Mouse (Mus musculus): ENCODE measurements around the gene Gpam.
"Not testable (repeated sequence)": the region's sequence is repeated elsewhere in the genome, so short reads cannot be mapped to it uniquely, and the experiment has no call there.

Gene Gpam

GRCm38 (mm10) chr19:55127072-55127718 lies at the start of gene Gpam:
Gene Gpam (minus strand): TSS chr19:55127238.
- DNase-seq (ENCODE audit: low spot score in 2 of 2), result no peak

DNA sequence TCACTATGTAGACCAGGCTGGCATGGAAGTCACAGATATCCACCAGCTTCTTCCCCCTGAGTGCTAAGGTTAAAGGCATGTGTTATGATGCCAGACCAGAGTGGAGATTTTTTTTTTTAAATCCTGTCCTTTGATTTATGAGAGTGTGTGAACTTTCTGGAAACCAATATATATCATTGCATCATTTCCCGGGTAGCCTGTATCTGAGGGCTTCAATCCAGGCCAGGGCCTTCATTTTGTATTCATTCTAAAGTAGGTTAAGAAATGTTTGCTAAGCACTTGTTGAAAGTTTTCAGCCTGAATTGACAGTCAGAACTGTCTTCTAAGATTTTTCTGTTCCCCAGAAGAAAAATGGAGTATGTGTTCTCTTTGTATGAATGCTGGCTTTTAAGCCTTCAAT lies 44.5 kb upstream of the Gpam start:
- DNase-seq (ENCODE audit: low spot score in 2 of 2), result no peak

GRCm38 (mm10) chr19:55170399-55170798 lies 43.4 kb upstream of the Gpam start:
- DNase-seq (ENCODE audit: low spot score in 2 of 2), result no peak

- not testable (repeated sequence) for DNase-seq (ENCODE audit: low spot score in 2 of 2)
These were observed 42.2 kb upstream of the Gpam start for GRCm38 (mm10) chr19:55169236-55169729.

GRCm38 (mm10) chr19:55168360-55168759 lies 41.3 kb upstream of the Gpam start:
- no peak for DNase-seq (ENCODE audit: low spot score in 2 of 2)

- no peak for DNase-seq (ENCODE audit: low spot score in 2 of 2)
These were observed 40.7 kb upstream of the Gpam start for GRCm38 (mm10) chr19:55167741-55168140.

DNA sequence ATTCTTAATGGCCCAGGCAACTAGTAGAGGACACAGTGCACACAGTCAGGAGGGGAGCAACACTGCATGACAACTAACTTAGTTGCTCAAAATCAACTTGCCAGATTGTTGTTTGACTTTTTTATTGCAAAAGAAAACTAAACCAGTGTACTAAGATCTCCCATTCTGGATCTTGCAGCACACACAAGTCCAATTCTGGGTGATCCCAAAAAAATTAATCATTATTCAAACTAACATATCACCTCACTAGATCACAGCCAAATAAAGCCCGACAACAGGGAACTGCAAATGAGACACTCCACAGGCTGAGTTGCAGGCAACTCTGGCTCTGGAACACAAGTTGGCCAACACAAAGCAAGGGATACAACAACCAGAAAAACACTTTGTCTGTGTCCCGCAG lies 39.7 kb upstream of the Gpam start:
- DNase-seq (ENCODE audit: low spot score in 2 of 2), result no peak

DNA sequence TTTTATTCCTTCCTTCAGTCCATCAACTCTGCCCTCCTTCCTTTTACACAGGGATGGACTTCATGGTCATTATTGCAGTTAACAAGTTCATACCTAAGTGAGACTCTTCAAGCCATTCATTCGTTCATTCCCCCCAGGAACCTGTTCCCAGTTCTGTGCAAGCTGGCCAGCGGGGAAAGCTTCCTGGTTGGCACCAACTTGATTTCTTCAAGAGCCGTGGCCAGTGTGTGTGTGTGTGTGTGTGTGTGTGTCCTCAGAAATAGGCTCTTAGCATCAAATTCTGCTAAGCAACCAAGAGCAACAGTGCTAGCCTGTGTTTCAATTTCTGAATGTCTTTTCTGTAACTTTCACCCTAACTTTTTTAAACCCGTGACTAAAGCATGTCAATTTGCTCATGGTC lies 38.9 kb upstream of the Gpam start:
- DNase-seq (ENCODE audit: low spot score in 2 of 2), result no peak

- no peak for DNase-seq (ENCODE audit: low spot score in 2 of 2)
These were observed 38.3 kb upstream of the Gpam start for GRCm38 (mm10) chr19:55165183-55165865.

- no peak for DNase-seq (ENCODE audit: low spot score in 2 of 2)
These were observed 37.1 kb upstream of the Gpam start for GRCm38 (mm10) chr19:55164162-55164561.

- DNase-seq (ENCODE audit: low spot score in 2 of 2), result no peak
These were observed 35.2 kb upstream of the Gpam start for GRCm38 (mm10) chr19:55162271-55162670.

DNA sequence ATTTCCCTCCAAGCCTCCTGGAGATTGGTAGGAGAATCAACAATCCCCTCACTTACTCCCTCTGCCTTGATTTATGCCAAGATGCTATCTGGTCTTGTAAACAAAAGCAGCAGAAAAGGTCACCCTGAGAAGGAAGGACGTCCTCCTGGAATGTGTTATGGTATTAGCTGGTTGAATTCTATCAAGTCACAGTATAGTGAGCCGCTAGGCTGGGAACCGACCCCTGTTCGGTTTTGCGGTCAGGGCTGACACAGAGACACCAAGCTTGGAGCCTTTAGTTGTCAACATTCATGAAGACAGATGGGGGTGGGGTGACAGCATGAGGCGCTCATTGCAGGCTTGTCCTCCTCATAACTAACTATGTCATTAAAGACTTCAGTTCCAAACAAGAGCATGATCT lies 32.8 kb upstream of the Gpam start:
- no peak for DNase-seq (ENCODE audit: low spot score in 2 of 2)

GRCm38 (mm10) chr19:55158606-55159005 lies 31.6 kb upstream of the Gpam start:
- no peak for DNase-seq (ENCODE audit: low spot score in 2 of 2)

DNA sequence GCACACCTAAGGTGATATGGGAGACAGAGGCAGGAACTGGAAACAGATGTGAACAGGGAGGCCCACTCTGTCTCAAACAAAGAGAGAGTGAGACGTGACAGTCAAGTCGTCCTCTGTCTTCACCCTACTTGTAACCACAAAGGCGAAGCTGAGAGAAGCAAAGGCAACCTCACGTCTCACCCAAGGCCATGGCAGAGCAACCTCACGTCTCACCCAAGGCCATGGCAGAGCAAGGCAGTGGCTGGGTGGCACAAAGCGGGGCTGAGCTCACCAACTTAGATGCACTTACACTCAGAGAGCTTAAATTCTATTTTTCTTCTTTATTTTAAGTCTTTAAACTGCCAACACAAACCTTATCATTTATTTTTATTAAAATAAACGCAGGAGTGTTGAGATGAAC lies 30.0 kb upstream of the Gpam start:
- DNase-seq (ENCODE audit: low spot score in 2 of 2), result no peak

- DNase-seq (ENCODE audit: low spot score in 2 of 2), result no peak
These were observed 25.9 kb upstream of the Gpam start for GRCm38 (mm10) chr19:55152983-55153382.

GRCm38 (mm10) chr19:55152274-55152673 lies 25.2 kb upstream of the Gpam start:
- DNase-seq (ENCODE audit: low spot score in 2 of 2), result not testable (repeated sequence)

DNA sequence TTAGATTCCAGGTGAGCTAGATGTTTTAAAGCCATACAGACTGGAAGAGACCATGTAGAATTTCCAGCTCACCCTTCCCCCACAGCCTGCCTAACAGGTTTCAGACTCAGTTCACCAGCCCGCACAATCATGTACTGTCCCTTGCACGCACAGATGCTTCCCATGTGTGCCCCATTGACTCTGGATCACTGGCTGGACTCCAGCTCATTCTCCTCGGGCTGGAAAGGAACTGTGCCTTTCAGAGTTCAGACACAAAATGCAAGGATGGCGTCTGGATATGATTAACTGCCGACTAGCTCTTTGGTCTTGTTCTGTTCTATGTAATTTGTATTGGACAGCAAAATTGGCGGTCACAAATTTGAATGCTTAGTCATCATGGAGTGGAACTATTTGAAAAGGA lies 22.6 kb upstream of the Gpam start:
- DNase-seq (ENCODE audit: low spot score in 2 of 2), result no peak

- DNase-seq (ENCODE audit: low spot score in 2 of 2), result no peak
These were observed 21.1 kb upstream of the Gpam start for GRCm38 (mm10) chr19:55148109-55148508.

GRCm38 (mm10) chr19:55147568-55147967 lies 20.5 kb upstream of the Gpam start:
- no peak for DNase-seq (ENCODE audit: low spot score in 2 of 2)

DNA sequence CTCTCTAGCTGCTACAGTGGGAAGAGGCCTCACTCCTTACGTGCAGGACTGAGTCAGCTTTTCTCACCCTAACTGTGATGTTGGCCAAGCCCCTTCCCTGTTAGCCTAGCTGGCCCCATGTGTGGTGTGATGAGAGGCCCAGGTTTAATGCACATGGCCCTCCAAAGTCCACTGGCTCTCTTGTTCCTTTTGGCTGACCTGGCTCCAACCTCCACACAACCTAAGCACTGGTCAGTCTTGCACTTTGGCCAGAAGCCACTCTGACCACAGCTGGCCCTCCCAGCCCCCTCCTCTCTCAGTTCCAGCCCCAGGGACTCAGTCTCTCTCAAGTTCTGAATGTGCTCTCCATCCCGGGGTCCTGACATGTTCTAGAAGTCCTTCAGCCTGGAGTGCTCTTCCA lies 18.1 kb upstream of the Gpam start:
- DNase-seq (ENCODE audit: low spot score in 2 of 2), result no peak

DNA sequence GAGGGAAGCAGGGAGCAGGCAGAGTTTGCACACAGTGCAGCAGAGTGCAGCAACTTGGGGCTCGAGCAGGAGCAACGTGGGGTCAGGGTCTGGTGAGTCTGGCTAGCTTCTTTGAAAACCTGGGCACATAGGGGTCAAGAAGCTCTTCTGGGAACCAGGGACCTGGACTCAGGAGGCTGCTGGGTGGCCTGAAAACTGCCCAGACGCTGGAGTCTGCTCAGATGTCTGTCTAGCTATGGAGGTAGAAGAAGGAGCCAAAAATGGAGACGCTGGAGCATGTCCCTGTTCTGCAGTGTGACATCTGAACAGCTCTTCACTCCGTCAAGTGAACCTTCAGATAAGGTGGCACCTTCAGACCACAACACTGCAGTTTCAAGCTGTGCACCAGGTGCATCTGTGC lies 17.7 kb upstream of the Gpam start:
- DNase-seq (ENCODE audit: low spot score in 2 of 2), result no peak

GRCm38 (mm10) chr19:55143391-55144300 lies 16.6 kb upstream of the Gpam start:
- no peak for DNase-seq (ENCODE audit: low spot score in 2 of 2)

All from natural killer cell, adult 2 months (primary cell).